In genomic region chrX:50887999-50888398, GRCm38 (mm10) we compare ENCODE assay signal across 19 mouse cellular contexts. TPM values are rescaled to one million over a fixed set of nuclear protein-coding genes. Genes with fewer than 3 reads are reported as not detected.
DNase-seq lines count a peak whose midpoint lies in the region; ATAC-seq and TF ChIP-seq lines count a peak whose summit lies in the region.
"Had no signal": no experiment of that assay in that cellular context is flagged by ENCODE, and none has a peak within 500 bp of the region (broad histone marks: within the 10 kb centered on the region; RNA-seq: fewer than 3 reads in every experiment).

No protein-coding gene starts in this region.

- no peaks in the 10 kb centered on the region for H3K4me1 ChIP-seq in forebrain, embryonic 14.5 days (ENCODE audit: control insufficient read depth, insufficient read depth, low read length)
- H3K4me1 ChIP-seq in forebrain, embryonic 16.5 days (replicated peaks; ENCODE audit: control insufficient read depth, insufficient read depth, low read length): no peaks in the 10 kb centered on the region
- H3K4me1 ChIP-seq: forebrain, embryonic 10.5 days; limb, embryonic 15.5 days; lung, embryonic 15.5 days; megakaryocyte, embryonic 14.5 days; neural tube, embryonic 15.5 days had no signal

- H3K9me3 ChIP-seq in forebrain, embryonic 14.5 days (replicated peaks; ENCODE audit: control insufficient read depth, low read length): no peaks in the 10 kb centered on the region
- no peaks in the 10 kb centered on the region for H3K9me3 ChIP-seq in forebrain, embryonic 16.5 days (ENCODE audit: control insufficient read depth, low read length)
- H3K9me3 ChIP-seq: forebrain, embryonic 10.5 days; limb, embryonic 15.5 days; lung, embryonic 15.5 days; megakaryocyte, embryonic 14.5 days; neural tube, embryonic 15.5 days had no signal

- H3K4me2 ChIP-seq in forebrain, embryonic 14.5 days (ENCODE audit: low read length): no peak overlapping the region
- H3K4me2 ChIP-seq in forebrain, embryonic 16.5 days (ENCODE audit: low read length): no peak overlapping the region
- H3K4me2 ChIP-seq: limb, embryonic 15.5 days; lung, embryonic 15.5 days; neural tube, embryonic 15.5 days had no signal

- no peak for ATAC-seq in forebrain, embryonic 14.5 days
- ATAC-seq in forebrain, embryonic 16.5 days: no peak
- ATAC-seq: activated CD4-positive, CD25-positive, alpha-beta regulatory T cell, adult 4 months had no signal

- H3K27ac ChIP-seq in forebrain, embryonic 14.5 days (ENCODE audit: low read depth, low read length): no peak overlapping the region
- no peak overlapping the region for H3K27ac ChIP-seq in forebrain, embryonic 16.5 days (ENCODE audit: low read length)
- no peak overlapping the region for H3K27ac ChIP-seq in layer of hippocampus, adult 2 months
- H3K27ac ChIP-seq: forebrain, embryonic 10.5 days; limb, embryonic 15.5 days; lung, embryonic 15.5 days; neural tube, embryonic 15.5 days had no signal

- H3K27me3 ChIP-seq in forebrain, embryonic 14.5 days (replicated peaks; ENCODE audit: control insufficient read depth, insufficient read depth, low read length): no peaks in the 10 kb centered on the region
- no peaks in the 10 kb centered on the region for H3K27me3 ChIP-seq in forebrain, embryonic 16.5 days (replicated peaks; ENCODE audit: control insufficient read depth, insufficient read depth, low read length)
- H3K27me3 ChIP-seq: limb, embryonic 15.5 days; lung, embryonic 15.5 days; neural tube, embryonic 15.5 days had no signal

- WGBS in forebrain, embryonic 14.5 days: 88% methylated on average over 2 of the region's 2 CpGs
- WGBS in forebrain, embryonic 16.5 days: 84% methylated on average over 2 of the region's 2 CpGs

- TF ChIP-seq CTCF in layer of hippocampus, adult 2 months (conservative IDR thresholded peaks at IDR 0.05): peak; percentile 68

- H3K4me3 ChIP-seq in forebrain, embryonic 14.5 days (ENCODE audit: low read depth, low read length): no peak overlapping the region
- H3K4me3 ChIP-seq in forebrain, embryonic 16.5 days (replicated peaks; ENCODE audit: low read length): no peak overlapping the region
- H3K4me3 ChIP-seq in layer of hippocampus, adult 2 months: no peak overlapping the region
- H3K4me3 ChIP-seq: forebrain, embryonic 10.5 days; limb, embryonic 15.5 days; lung, embryonic 15.5 days; megakaryocyte, embryonic 14.5 days; neural tube, embryonic 15.5 days had no signal

- H3K36me3 ChIP-seq in forebrain, embryonic 14.5 days (ENCODE audit: control insufficient read depth, insufficient read depth, low read length): no peaks in the 10 kb centered on the region
- no peaks in the 10 kb centered on the region for H3K36me3 ChIP-seq in forebrain, embryonic 16.5 days (ENCODE audit: control insufficient read depth, insufficient read depth)
- H3K36me3 ChIP-seq: forebrain, embryonic 10.5 days; limb, embryonic 15.5 days; lung, embryonic 15.5 days; neural tube, embryonic 15.5 days had no signal

- peak; percentile 20 for DNase-seq in forebrain, embryonic 14.5 days (ENCODE audit: low spot score)
- no peak for DNase-seq in layer of hippocampus, adult 2 months (ENCODE audit: low spot score in 2 of 2)
- DNase-seq in layer of hippocampus, postnatal 36 days: no peak
- peak; percentile 29 for DNase-seq in 3T3-L1 (ENCODE audit: low read depth, low spot score)
- DNase-seq in brain, adult 2 months (ENCODE audit: low read depth, low spot score): peak; percentile 4
- no peak for DNase-seq in right cerebral cortex, adult 2 months (ENCODE audit: low spot score in 2 of 2)
- DNase-seq in right cerebral cortex, postnatal 25 days: no peak
- DNase-seq: adrenal gland, postnatal 25 days; cerebellum, adult 9-11 months; kidney, adult 9 months; right cerebral cortex, adult 18-20 months had no signal

- no peak overlapping the region for H3K9ac ChIP-seq in forebrain, embryonic 14.5 days (ENCODE audit: low read length)
- no peak overlapping the region for H3K9ac ChIP-seq in forebrain, embryonic 16.5 days (replicated peaks; ENCODE audit: low read depth, low read length)
- H3K9ac ChIP-seq: limb, embryonic 15.5 days; lung, embryonic 15.5 days; neural tube, embryonic 15.5 days had no signal

RNA-seq across cellular contexts. Expression of gene Stk26, which starts 47.2 kb away (rescaled TPM):
- 0.89 and 1.1 TPM in 2 replicates for polyA plus RNA-seq in forebrain, embryonic 14.5 days (2014; fragmentation: Nextera tagmentation; extraction: Ambion mirVana)
- polyA plus RNA-seq in forebrain, embryonic 16.5 days (2015; fragmentation: Nextera tagmentation; extraction: Ambion mirVana): 0.87 and 1.2 TPM in 2 replicates
- total RNA-seq in layer of hippocampus, adult 2 months (2021): 1 to 10 TPM; 7.3 to 8.2 TPM
- 1 to 10 TPM; 6.8 to 7.0 TPM for total RNA-seq in layer of hippocampus, postnatal 36 days (2021)

RNA-seq across cellular contexts. Expression of gene Frmd7, which starts 54.5 kb away (rescaled TPM):
- polyA plus RNA-seq in forebrain, embryonic 14.5 days (2014; fragmentation: Nextera tagmentation; extraction: Ambion mirVana): 0.10 and 0.26 TPM in 2 replicates
- polyA plus RNA-seq in forebrain, embryonic 16.5 days (2015; fragmentation: Nextera tagmentation; extraction: Ambion mirVana): 0.35 and 0.41 TPM in 2 replicates
- total RNA-seq in layer of hippocampus, adult 2 months (2021): 1 to 10 TPM; 1.9 to 3.2 TPM
- total RNA-seq in layer of hippocampus, postnatal 36 days (2021): 1 to 10 TPM; 2.3 to 2.8 TPM
- total RNA-seq: adrenal gland, postnatal 25 days; heart, postnatal 25 days had no signal

Comparison
In these comparisons a context has a peak if more than half of its experiments do, and no peak if none do; other contexts are left out.
1. DNase-seq: peak in forebrain, embryonic 14.5 days (single experiment), 3T3-L1 (single experiment) and brain, adult 2 months (single experiment); none in layer of hippocampus, adult 2 months (0 of 2), layer of hippocampus, postnatal 36 days (0 of 2), right cerebral cortex, adult 2 months (0 of 2) and right cerebral cortex, postnatal 25 days (single experiment).